Mouse (Mus musculus) liver, embryonic 15.5 days (tissue): ENCODE measurements around the gene Cgnl1. TPM values are rescaled to one million over a fixed set of nuclear protein-coding genes. Genes with fewer than 3 reads are reported as not detected.

Experiments used
- ATAC-seq: fragments of 200-750 bp; cut with Nextera tagmentation; 2 replicates; pipeline ENCODE4 v1.8.0; 2017; ENCODE audit warnings: moderate number of reproducible peaks, mild to moderate bottlenecking, moderate library complexity; ENCODE audit not compliant: insufficient read depth
- H3K27ac ChIP-seq: fragments of 300-500 bp; sonication (generic); replicated peaks from 2 replicates; pipeline ENCODE4 v1.5.1; 2015; ENCODE audit warnings: mild to moderate bottlenecking, inconsistent platforms
- H3K27me3 ChIP-seq: fragments of 300-500 bp; sonication (generic); 2 replicates; pipeline ENCODE4 v1.6.1; 2015; ENCODE audit warnings: mild to moderate bottlenecking, inconsistent platforms
- H3K36me3 ChIP-seq: fragments of 300-500 bp; sonication (generic); replicated peaks from 2 replicates; pipeline ENCODE4 v1.6.1; 2015; ENCODE audit warnings: moderate library complexity, mild to moderate bottlenecking, inconsistent platforms
- H3K4me1 ChIP-seq: fragments of 300-500 bp; sonication (generic); replicated peaks from 2 replicates; pipeline ENCODE4 v1.6.1; 2015; ENCODE audit warnings: inconsistent platforms
- H3K4me2 ChIP-seq: fragments of 300-500 bp; sonication (generic); 2 replicates; pipeline ENCODE4 v1.6.1; 2015; ENCODE audit warnings: moderate library complexity, mild to moderate bottlenecking, inconsistent platforms
- H3K4me3 ChIP-seq: fragments of 300-500 bp; sonication (generic); replicated peaks from 2 replicates; pipeline ENCODE4 v1.5.1; 2015; ENCODE audit warnings: mild to moderate bottlenecking, inconsistent platforms
- H3K9ac ChIP-seq: fragments of 300-500 bp; sonication (generic); 2 replicates; pipeline ENCODE4 v1.6.1; 2015; ENCODE audit warnings: moderate library complexity, mild to moderate bottlenecking, inconsistent platforms
- H3K9me3 ChIP-seq: fragments of 300-500 bp; sonication (generic); replicated peaks from 2 replicates; pipeline ENCODE4 v1.6.1; 2016; ENCODE audit warnings: inconsistent platforms
- WGBS: fragments of 180-500 bp; shearing (Covaris S2); methylation state at CpG from one replicate; pipeline ENCODE4 v1.1.7; 2015; ENCODE audit warnings: mixed read lengths; ENCODE audit not compliant: insufficient replicate concordance; 5-methylcytosine and 5-hydroxymethylcytosine counted together
- polyA plus RNA-seq: library from polyadenylated mRNA; unstranded; fragments of >200 nt; fragmentation: Nextera tagmentation; extraction: Ambion mirVana; gene quantifications from 2 replicates; pipeline ENCODE4 v1.2.1, GENCODE M21; 2015

Cgnl1 gene
- polyA plus RNA-seq = 2.0 and 2.4 TPM in 2 replicates

GRCm38 (mm10) chr9:71770991-71771767 is at the start of gene Cgnl1:
Gene Cgnl1 (minus strand): TSS chr9:71771602.
- peak within 1 kb of the TSS; percentile 56 for H3K4me3 ChIP-seq
- peak; percentile 83 for ATAC-seq
- 0 out of 2 replicates have a peak, but pooled peaks cover 8% of the 10 kb centered on the region for H3K4me1 ChIP-seq
- no peak within 1 kb of the TSS for H3K27ac ChIP-seq
- no peak within 1 kb of the TSS for H3K9ac ChIP-seq
- H3K27me3 ChIP-seq = peaks cover 43% of the 10 kb centered on the region
- H3K4me2 ChIP-seq = peak within 1 kb of the TSS; percentile 64
- H3K9me3 ChIP-seq = no peaks in the 10 kb centered on the region
- WGBS = under 1% methylated on average over 65 of the region's 67 CpGs
- H3K36me3 ChIP-seq = no peaks in the 10 kb centered on the region

DNA sequence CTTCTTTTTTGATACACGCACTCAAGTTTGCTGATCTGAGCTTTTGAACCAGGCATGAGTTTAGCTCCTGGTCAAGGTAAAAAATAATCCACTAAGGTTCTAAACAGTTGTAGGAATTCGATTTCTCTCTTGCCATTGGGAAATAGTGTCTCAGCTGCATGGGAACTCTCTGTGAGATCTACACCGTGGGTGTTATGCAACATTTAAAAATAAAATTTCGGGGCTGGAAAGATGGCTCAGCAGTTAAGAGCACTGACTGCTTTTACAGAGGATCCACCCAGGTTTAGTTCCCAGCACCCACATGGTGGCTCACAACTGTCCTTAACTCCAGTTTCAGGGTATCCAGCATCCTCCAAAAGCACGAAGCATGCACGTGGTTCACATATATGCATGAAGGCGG is 47.1 kb upstream of the Cgnl1 start:
- no peak overlapping the region for H3K9ac ChIP-seq
- H3K36me3 ChIP-seq = no peaks in the 10 kb centered on the region
- H3K4me3 ChIP-seq = no peak overlapping the region
- H3K4me1 ChIP-seq = no peaks in the 10 kb centered on the region
- H3K27ac ChIP-seq = no peak overlapping the region
- ATAC-seq = no peak
- H3K9me3 ChIP-seq = no peaks in the 10 kb centered on the region
- WGBS = 62% methylated on average over 7 of the region's 7 CpGs
- H3K4me2 ChIP-seq = no peak overlapping the region
- H3K27me3 ChIP-seq = no peaks in the 10 kb centered on the region

- Histone ChIP-seq H3K4me2 (no peak overlapping the region), H3K27ac (no peak overlapping the region), H3K4me1 (no peaks in the 10 kb centered on the region), H3K9ac (no peak overlapping the region), H3K36me3 (no peaks in the 10 kb centered on the region), H3K9me3 (no peaks in the 10 kb centered on the region), H3K4me3 (no peak overlapping the region), H3K27me3 (no peaks in the 10 kb centered on the region)
- WGBS = 28% methylated on average over 3 of the region's 3 CpGs
- no peak for ATAC-seq
These were observed 44.7 kb upstream of the Cgnl1 start for GRCm38 (mm10) chr9:71816121-71816520.

GRCm38 (mm10) chr9:71813565-71813964 is 42.2 kb upstream of the Cgnl1 start:
- Histone ChIP-seq H3K9ac (no peak overlapping the region), H3K4me3 (no peak overlapping the region), H3K27me3 (no peaks in the 10 kb centered on the region), H3K4me2 (no peak overlapping the region), H3K4me1 (no peaks in the 10 kb centered on the region), H3K9me3 (no peaks in the 10 kb centered on the region), H3K27ac (no peak overlapping the region), H3K36me3 (no peaks in the 10 kb centered on the region)
- no peak for ATAC-seq
- 49% methylated on average over 3 of the region's 3 CpGs for WGBS

DNA sequence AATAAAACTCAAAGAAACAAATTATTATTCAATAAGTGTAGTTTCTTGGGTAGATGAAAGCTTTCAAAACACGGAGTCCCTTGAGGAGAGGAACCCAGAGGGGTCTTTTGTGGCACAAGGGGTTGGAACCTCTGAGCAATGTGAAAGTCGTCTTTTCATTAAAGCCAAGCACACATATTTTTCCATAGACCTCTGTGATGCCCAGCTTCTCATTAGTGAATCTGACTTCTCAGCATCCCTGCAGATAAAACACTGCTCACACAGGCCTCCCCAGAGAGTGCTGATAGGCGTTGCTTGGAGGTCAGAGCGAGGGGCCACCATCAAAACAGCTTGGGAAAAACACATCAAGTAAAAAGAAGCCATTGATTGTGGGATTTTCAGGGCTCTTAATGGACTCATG is 41.5 kb upstream of the Cgnl1 start:
- ATAC-seq = no peak

GRCm38 (mm10) chr9:71812402-71812801 is 41.0 kb upstream of the Cgnl1 start:
- no peak overlapping the region for H3K27ac ChIP-seq
- 15% methylated on average over 4 of the region's 4 CpGs for WGBS
- H3K9me3 ChIP-seq = no peaks in the 10 kb centered on the region
- H3K4me1 ChIP-seq = no peaks in the 10 kb centered on the region
- H3K36me3 ChIP-seq = no peaks in the 10 kb centered on the region
- ATAC-seq = no peak
- H3K4me3 ChIP-seq = no peak overlapping the region
- H3K9ac ChIP-seq = no peak overlapping the region
- H3K4me2 ChIP-seq = no peak overlapping the region
- no peaks in the 10 kb centered on the region for H3K27me3 ChIP-seq

More for the DNA sequence above, 41.5 kb upstream of the Cgnl1 start:
- Histone ChIP-seq H3K4me3 (no peak overlapping the region), H3K27ac (no peak overlapping the region), H3K27me3 (no peaks in the 10 kb centered on the region), H3K9ac (no peak overlapping the region), H3K4me1 (no peaks in the 10 kb centered on the region), H3K9me3 (no peaks in the 10 kb centered on the region), H3K4me2 (no peak overlapping the region), H3K36me3 (no peaks in the 10 kb centered on the region)
- WGBS = 49% methylated on average over 4 of the region's 4 CpGs

GRCm38 (mm10) chr9:71811404-71811803 is 40.0 kb upstream of the Cgnl1 start:
- H3K27ac ChIP-seq = no peak overlapping the region
- WGBS = 55% methylated on average over 5 of the region's 5 CpGs
- no peak overlapping the region for H3K4me2 ChIP-seq
- ATAC-seq = no peak
- no peaks in the 10 kb centered on the region for H3K27me3 ChIP-seq
- no peak overlapping the region for H3K4me3 ChIP-seq
- H3K9ac ChIP-seq = no peak overlapping the region
- no peaks in the 10 kb centered on the region for H3K36me3 ChIP-seq
- H3K4me1 ChIP-seq = no peaks in the 10 kb centered on the region
- no peaks in the 10 kb centered on the region for H3K9me3 ChIP-seq

DNA sequence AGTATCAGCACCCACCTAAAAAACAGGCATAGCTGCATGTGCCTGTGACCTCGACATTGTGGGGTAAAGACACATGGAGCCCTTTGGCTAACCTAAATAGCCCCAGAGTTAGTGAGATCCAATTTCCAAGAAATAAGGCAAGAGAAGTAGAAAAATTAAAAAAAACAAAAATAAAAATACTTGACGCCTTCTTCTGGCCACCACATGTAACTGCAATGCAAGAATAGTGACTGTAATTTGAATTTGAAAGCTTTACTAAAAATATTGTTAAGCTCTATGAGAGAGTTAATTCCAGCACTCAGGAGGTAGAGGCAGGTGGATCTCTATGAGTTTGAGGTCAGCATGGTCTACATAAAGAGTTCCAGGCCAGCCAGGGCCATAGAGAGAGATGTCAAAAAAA is 39.3 kb upstream of the Cgnl1 start:
- no peak overlapping the region for H3K4me3 ChIP-seq
- 46% methylated on average over 2 of the region's 2 CpGs for WGBS
- H3K27ac ChIP-seq = no peak overlapping the region
- H3K4me1 ChIP-seq = no peaks in the 10 kb centered on the region
- ATAC-seq = no peak
- no peaks in the 10 kb centered on the region for H3K36me3 ChIP-seq
- no peaks in the 10 kb centered on the region for H3K27me3 ChIP-seq
- no peak overlapping the region for H3K9ac ChIP-seq
- no peak overlapping the region for H3K4me2 ChIP-seq
- no peaks in the 10 kb centered on the region for H3K9me3 ChIP-seq

DNA sequence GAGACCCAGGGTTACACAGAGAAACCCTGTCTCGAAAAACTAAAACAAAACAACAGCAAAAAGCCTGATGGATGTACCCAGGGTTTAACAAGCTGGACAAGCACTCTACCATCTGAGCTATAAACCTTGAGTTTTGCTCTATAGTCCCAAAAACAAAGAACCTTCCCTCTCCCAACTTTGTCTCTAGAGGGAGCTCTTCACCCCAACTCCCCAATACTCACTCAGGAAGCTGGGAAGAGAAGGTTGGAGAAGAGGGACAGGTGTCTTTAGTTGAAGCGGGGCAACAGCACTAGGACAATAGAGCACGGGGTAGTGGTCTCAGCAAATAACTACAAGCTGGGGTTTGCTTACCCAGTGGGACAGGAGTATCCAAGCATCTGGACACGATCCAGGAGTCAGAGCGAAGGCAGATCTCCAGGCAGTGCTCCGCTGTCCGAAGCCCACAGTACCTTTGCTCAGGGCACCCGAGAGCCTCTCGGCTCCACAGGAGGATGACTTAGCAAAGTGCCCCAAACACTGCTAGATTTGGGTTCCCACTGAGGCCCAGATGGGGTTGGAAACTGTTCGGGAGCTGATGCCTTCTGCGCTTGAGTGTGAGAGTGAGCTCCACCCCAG is 37.3 kb upstream of the Cgnl1 start:
- Histone ChIP-seq H3K9ac (no peak overlapping the region), H3K27ac (no peak overlapping the region), H3K4me3 (no peak overlapping the region), H3K36me3 (no peaks in the 10 kb centered on the region), H3K4me1 (no peaks in the 10 kb centered on the region), H3K4me2 (no peak overlapping the region), H3K9me3 (no peaks in the 10 kb centered on the region), H3K27me3 (no peaks in the 10 kb centered on the region)
- WGBS = 36% methylated on average over 11 of the region's 11 CpGs
- ATAC-seq = no peak

- H3K9me3 ChIP-seq = no peaks in the 10 kb centered on the region
- H3K4me2 ChIP-seq = no peak overlapping the region
- H3K4me1 ChIP-seq = no peaks in the 10 kb centered on the region
- no peaks in the 10 kb centered on the region for H3K36me3 ChIP-seq
- whole genome bisulfite sequencing = 53% methylated on average over 4 of the region's 4 CpGs
- no peak overlapping the region for H3K9ac ChIP-seq
- no peak overlapping the region for H3K27ac ChIP-seq
- ATAC-seq = no peak
- no peaks in the 10 kb centered on the region for H3K27me3 ChIP-seq
- no peak overlapping the region for H3K4me3 ChIP-seq
These were observed 36.4 kb upstream of the Cgnl1 start for GRCm38 (mm10) chr9:71807801-71808200.

DNA sequence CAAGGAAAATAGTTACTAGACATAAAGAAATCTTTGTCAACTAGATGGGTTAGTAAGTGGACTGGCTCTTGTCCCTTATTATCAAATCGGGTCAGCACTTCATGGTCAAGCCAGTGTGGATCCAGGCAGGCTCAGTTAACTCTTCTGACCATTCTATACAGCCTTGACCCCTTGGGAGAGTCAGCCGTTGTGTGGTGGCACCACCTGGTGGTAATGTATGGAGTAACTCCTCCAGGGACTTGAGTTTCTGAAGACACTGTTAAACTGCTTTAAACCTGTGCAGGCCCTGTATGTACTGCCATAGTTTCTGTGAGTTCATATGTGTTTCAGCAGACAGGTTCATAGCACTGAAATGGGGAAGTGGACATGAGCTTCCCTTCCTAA is 35.0 kb upstream of the Cgnl1 start:
- Histone ChIP-seq H3K9me3 (no peaks in the 10 kb centered on the region), H3K4me1 (no peaks in the 10 kb centered on the region), H3K4me2 (no peak overlapping the region), H3K9ac (no peak overlapping the region), H3K27ac (no peak overlapping the region), H3K4me3 (no peak overlapping the region), H3K27me3 (no peaks in the 10 kb centered on the region), H3K36me3 (no peaks in the 10 kb centered on the region)
- WGBS = 0% methylated on average over 2 of the region's 2 CpGs
- ATAC-seq = no peak
